Mouse (Mus musculus) C2C12 (cell line): ENCODE measurements around the gene 2010106E10Rik. TPM values are rescaled to one million over a fixed set of nuclear protein-coding genes. Genes with fewer than 3 reads are reported as not detected.

Source experiments
- H3K27me3 ChIP-seq: one replicate; pipeline ENCODE4 v1.6.1; 2011; ENCODE audit not compliant: control insufficient read depth, insufficient read depth, insufficient read length
- H3K36me3 ChIP-seq: one replicate; pipeline ENCODE4 v1.6.1; 2011; ENCODE audit not compliant: control insufficient read depth, insufficient read depth
- H3K4me3 ChIP-seq: one replicate; pipeline ENCODE4 v1.5.1; 2011; ENCODE audit warnings: mild to moderate bottlenecking, control low read depth; ENCODE audit not compliant: poor library complexity, insufficient read depth, severe bottlenecking
- H3K79me2 ChIP-seq: one replicate; pipeline ENCODE4 v1.6.1; 2011; ENCODE audit not compliant: control insufficient read depth, insufficient read depth
- H3K79me3 ChIP-seq: one replicate; pipeline ENCODE4 v1.6.1; 2011; ENCODE audit warnings: low read depth, control low read depth
- H3ac ChIP-seq: one replicate; pipeline ENCODE3; 2011; ENCODE audit warnings: low read depth; ENCODE audit not compliant: control insufficient read depth, insufficient read length
- CEBPB ChIP-seq: IDR thresholded peaks from one replicate; pipeline ENCODE4 v1.6.1; 2011; ENCODE audit warnings: low read depth, mild to moderate bottlenecking, control low read depth, moderate library complexity
- CTCF ChIP-seq: IDR thresholded peaks from one replicate; pipeline ENCODE4 v1.5.1; 2011; ENCODE audit not compliant: control insufficient read depth, insufficient read depth, insufficient read length
- FOSL1 ChIP-seq: IDR thresholded peaks from one replicate; pipeline ENCODE4 v1.8.0; 2011; ENCODE audit warnings: mild to moderate bottlenecking, low read length; ENCODE audit not compliant: poor library complexity, insufficient read depth, severe bottlenecking
- MAX ChIP-seq: IDR thresholded peaks from one replicate; pipeline ENCODE4 v1.6.1; 2011; ENCODE audit warnings: mild to moderate bottlenecking, control low read depth
- MYOD1 ChIP-seq: IDR thresholded peaks from one replicate; pipeline ENCODE4 v1.6.1; 2011; ENCODE audit warnings: low read depth; ENCODE audit not compliant: control insufficient read depth, insufficient read length
- MYOG ChIP-seq: IDR thresholded peaks from one replicate; pipeline ENCODE4 v1.6.1; 2011; ENCODE audit not compliant: control insufficient read depth, insufficient read length; ENCODE audit errors: extremely low read depth
- USF1 ChIP-seq: IDR thresholded peaks from one replicate; pipeline ENCODE4 v1.6.1; 2011; ENCODE audit warnings: low read depth, mild to moderate bottlenecking, control low read depth, moderate library complexity
- polyA plus RNA-seq: library from polyadenylated mRNA; unstranded; fragments of >200 nt; fragmentation: generic; extraction: Trizol; gene quantifications from one replicate; pipeline ENCODE4 v1.2.1, GENCODE M21; 2012; ENCODE audit warnings: missing spikeins

The 2010106E10Rik gene
- polyA plus RNA-seq, 1 experiment = not detected

- Histone ChIP-seq H3K79me3 (no peaks in the 10 kb centered on the region), H3ac (no peak overlapping the region), H3K79me2 (no peaks in the 10 kb centered on the region), H3K27me3 (no peaks in the 10 kb centered on the region), H3K4me3 (no peak overlapping the region), H3K36me3 (no peaks in the 10 kb centered on the region)
- no peak for TF ChIP-seq MAX
- TF ChIP-seq CEBPB = no peak
- TF ChIP-seq MYOD1 = no peak
- no peak for TF ChIP-seq USF1
- TF ChIP-seq CTCF = no peak
- no peak for TF ChIP-seq MYOG
- no peak for TF ChIP-seq FOSL1
These were observed 106.4 kb downstream of the 2010106E10Rik start for GRCm38 (mm10) chrX:112601306-112602120.

Other genes with a start within 250 kb of the 2010106E10Rik start
- gene Apool, start 183.9 kb upstream of the 2010106E10Rik start, polyA plus RNA-seq = 9.8 TPM
- not detected for gene Satl1, start 88.5 kb upstream of the 2010106E10Rik start, polyA plus RNA-seq
- gene Zfp711, start 105.3 kb downstream of the 2010106E10Rik start, polyA plus RNA-seq = not detected
- not detected for gene Pof1b, start 203.4 kb downstream of the 2010106E10Rik start, polyA plus RNA-seq